Mouse (Mus musculus) ES-CJ7 (cell line): ENCODE results near the gene Cyp3a13.
"Not testable (repeated sequence)": the region's sequence is repeated elsewhere in the genome, so short reads cannot be mapped to it uniquely, and the experiment has no call there.

ENCODE experiments used
- DNase-seq: peaks from one replicate; pipeline ENCODE4 v3.0.0; 2011; ENCODE audit warnings: low read depth, low spot score

The Cyp3a13 gene

DNA sequence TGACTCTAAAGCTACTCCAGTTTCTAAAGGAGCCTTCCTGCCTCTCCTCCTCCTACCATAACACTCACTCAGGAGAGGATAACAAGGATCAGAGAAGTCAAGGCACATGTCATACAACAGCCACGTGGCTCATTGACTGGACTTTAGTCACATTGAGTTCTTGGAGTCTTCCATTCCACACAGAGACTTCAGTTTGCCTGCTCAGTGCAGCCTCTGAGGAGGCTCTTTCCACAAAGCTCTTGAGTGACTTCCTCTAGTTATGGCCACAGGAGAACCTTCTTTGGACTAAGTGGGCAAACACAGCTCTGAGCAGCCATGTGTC lies 49.1 kb downstream of the Cyp3a13 start:
- not testable (repeated sequence) for DNase-seq

DNA sequence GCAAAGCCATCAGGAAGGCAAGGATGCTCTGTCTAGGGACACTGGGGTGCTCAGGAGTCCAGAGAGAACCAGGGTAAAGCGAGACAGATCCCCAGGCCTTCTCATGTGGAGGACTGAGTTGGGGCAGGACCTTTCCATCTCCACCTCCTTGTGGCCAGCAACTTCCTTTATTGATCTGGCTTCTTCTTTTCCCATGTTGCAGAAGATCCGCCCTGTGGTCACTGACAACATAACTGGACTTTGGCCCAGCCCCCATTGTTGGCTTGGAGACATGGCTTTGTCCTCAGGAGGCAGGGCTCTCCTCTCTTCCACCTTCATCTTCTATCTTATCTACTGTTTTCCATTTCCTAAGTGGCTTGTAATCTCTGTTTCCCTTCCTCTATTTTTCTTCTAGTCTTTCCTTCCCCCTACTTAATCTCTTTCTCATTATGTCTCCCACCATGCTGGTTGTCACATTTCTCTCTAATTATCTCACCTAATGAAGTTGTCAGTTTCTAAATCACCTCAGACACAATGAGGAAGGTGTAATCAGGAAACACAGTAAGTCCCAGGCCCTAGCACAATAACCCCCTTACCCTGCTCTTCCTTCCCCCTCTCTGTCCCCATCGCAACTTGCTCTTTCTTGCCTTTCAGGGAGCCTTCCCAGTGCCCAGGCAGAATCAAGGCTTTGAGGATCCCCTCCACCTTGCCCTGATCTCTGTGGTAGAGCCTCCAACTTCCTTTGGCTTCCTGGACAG lies 49.6 kb downstream of the Cyp3a13 start, which contains the start of gene Pilrb2:
Pilrb2 (minus strand) TSS at position 172 of the 737 bp plus-strand sequence.
- DNase-seq, result not testable (repeated sequence)

DNA sequence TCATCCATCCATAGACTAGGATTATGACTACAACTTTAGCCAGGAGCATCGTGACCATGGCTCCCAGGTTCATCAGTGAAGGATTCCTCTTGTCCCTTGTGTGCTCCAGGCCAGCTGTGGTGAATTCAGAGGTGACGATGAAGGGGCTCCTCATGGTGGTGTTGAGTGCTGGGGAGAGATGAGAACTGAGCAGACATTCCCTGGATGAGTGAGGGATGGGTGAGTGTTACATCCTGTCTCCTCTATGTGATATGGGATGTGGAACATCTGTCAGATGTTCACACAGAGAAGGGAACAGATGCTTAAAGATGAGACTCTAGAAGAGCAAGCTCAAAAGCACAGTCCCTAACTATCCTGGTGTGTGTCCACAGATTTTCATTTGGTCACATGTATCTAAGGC lies 52.8 kb downstream of the Cyp3a13 start:
- not testable (repeated sequence) for DNase-seq

DNA sequence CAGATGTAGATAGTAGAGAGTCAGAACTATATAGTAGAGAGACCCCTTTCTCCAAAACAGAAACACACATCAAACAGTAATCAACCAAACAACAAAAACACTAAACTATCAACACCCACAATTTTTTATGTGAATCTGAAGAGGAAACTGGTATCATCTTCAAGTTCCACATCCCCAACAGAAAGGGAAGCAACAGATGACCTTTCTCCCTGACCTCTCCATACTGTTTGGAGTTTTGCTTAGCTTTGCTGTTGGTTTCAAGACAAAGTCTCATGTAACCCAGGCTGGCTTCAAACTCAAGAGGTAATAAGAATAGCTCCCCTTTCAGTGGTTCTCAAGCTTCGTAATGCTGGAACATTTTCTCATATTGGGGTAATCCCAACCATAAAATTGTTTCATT lies 57.4 kb downstream of the Cyp3a13 start:
- not testable (repeated sequence) for DNase-seq

DNA sequence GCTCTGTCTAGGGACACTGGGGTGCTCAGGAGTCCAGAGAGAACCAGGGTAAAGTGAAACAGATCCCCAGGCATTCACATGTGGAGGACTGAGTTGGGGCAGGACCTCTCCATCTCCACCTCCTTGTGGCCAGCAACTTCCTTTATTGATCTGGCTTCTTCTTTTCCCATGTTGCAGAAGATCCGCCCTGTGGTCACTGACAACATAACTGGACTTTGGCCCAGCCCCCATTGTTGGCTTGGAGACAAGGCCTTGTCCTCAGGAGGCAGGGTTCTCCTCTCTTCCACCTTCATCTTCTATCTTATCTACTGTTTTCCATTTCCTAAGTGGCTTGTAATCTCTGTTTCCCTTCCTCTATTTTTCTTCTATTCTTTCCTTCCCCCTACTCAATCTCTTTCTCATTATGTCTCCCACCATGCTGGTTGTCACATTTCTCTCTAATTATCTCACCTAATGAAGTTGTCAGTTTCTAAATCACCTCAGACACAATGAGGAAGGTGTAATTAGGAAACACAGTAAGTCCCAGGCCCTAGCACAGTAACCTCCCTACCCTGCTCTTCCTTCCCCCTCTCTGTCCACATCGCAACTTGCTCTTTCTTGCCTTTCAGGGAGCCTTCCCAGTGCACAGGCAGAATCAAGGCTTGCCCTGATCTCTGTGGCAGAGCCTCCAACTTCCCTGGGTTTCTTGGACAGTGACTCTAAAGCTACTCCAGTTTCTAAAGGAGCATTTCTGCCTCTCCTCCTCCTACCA lies 63.3 kb downstream of the Cyp3a13 start, which contains the start of gene Pilrb1:
Pilrb1 (minus strand) TSS at position 147 of the 751 bp plus-strand sequence.
- not testable (repeated sequence) for DNase-seq

DNA sequence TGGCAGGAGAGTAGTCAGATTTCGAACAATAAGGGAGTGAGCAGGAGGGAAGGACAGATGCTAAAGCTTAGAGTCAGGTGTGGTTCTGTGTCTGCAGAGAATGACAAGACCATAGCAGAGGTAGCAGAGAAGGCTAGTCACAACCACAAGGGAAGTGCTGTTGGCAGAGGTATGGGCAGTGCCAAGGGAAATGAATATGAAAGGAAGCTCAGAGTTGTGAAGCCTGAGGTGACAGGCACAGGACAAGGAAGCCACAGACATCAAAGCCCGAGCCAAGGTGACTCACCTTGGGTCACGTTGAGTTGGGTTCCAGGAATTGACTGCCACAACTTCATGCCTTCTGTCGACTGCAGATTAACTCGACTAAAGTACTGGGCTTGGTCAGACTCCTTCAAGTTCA lies 64.5 kb downstream of the Cyp3a13 start:
- DNase-seq, result not testable (repeated sequence)

DNA sequence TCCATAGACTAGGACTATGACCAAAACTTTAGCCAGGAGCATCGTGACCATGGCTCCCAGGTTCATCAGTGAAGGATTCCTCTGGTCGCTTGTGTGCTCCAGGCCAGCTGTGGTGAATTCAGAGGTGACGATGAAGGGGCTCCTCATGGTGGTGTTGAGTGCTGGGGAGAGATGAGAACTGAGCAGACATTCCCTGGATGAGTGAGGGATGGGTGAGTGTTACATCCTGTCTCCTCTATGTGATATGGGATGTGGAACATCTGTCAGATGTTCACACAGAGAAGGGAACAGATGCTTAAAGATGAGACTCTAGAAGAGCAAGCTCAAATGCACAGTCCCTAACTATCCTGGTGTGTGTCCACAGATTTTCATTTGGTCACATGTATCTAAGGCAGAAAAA lies 66.5 kb downstream of the Cyp3a13 start:
- not testable (repeated sequence) for DNase-seq

DNA sequence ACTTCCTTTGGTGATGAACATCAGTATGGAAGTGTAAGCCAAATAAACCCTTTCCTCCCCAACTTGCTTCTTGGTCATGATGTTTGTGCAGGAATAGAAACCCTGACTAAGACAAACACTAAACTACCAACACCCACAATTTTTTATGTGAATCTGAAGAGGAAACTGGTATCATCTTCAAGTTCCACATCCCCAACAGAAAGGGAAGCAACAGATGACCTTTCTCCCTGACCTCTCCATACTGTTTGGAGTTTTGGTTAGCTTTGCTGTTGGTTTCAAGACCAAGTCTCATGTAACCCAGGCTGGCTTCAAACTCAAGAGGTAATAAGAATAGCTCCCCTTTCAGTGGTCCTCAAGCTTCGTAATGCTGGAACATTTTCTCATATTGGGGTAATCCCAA lies 71.1 kb downstream of the Cyp3a13 start:
- DNase-seq, result not testable (repeated sequence)
